Mouse (Mus musculus): ENCODE measurements around the gene Pacsin1. TPM values are rescaled to one million over a fixed set of nuclear protein-coding genes. Genes with fewer than 3 reads are reported as not detected.

The Pacsin1 gene
- polyA plus RNA-seq, 1 experiment from 2014 or later: 1.4 TPM

DNA sequence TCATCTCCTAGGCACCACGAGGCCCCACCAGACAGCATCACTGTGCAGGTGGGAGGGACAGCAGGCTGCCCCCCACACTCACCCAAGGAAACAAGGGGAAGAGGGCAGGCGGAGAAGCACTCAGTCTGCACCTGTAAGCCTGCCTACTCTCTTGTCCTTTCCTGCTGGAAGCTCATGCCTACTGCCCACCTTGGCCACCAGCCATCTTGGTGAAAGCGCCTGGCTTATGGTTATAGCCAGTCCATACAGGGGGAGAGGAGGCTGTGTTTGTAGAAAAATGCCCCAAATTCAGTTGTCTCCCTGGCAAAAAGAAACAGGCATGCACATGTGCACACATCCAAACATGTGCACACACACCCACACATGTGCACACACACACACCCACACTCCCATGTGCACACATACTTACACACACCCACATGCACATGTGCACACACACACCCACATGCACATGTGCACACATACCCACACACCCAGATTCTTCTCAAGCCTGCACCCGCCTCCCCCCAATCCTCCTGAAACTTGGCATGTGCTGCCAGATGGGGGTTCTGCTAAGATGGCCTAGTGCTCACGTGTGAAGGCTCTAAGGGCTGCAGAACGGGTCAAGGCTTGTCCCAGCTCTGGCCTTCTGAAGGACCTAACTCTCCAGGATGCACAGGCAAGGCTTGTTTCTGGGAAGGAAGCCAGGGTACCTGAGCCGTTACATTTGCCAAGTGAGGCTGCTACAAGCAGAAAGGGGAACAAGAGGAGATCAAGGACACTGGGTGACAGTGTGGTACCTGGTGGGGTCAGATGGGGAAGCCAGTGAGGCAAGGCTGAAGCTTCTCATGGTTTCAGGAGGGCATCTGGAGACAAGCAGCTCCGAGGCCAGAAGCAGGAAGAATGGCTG is 96.2 kb downstream of the Pacsin1 start:
- DNase-seq (ENCODE audit: low spot score): no peak
- no peaks in the 10 kb centered on the region for H3K27me3 ChIP-seq (ENCODE audit: control insufficient read depth, insufficient read depth, low read length)
- H3K27ac ChIP-seq (replicated peaks): no peak overlapping the region
- ATAC-seq (ENCODE audit: low FRiP score, low TSS enrichment): no peak
- H3K4me1 ChIP-seq (replicated peaks; ENCODE audit: control insufficient read depth, insufficient read depth): no peaks in the 10 kb centered on the region
- 77% methylated on average over 8 of the region's 8 CpGs for WGBS
- H3K9ac ChIP-seq (ENCODE audit: low read length): no peak overlapping the region
- TF ChIP-seq CTCF (IDR thresholded peaks at IDR 0.05; ENCODE audit: low read depth) (no peak), EP300 (optimal IDR thresholded peaks at IDR 0.05) (no peak)
- no peaks in the 10 kb centered on the region for H3K9me3 ChIP-seq (ENCODE audit: control insufficient read depth, low read length)
- H3K4me2 ChIP-seq (replicated peaks; ENCODE audit: low read depth): no peak overlapping the region
- no peaks in the 10 kb centered on the region for H3K36me3 ChIP-seq (ENCODE audit: control insufficient read depth, insufficient read depth, low read length)
- no peak overlapping the region for H3K4me3 ChIP-seq (ENCODE audit: low read depth, low read length)

GRCm38 (mm10) chr17:27760169-27760568 is 104.9 kb downstream of the Pacsin1 start:
- H3K4me1 ChIP-seq (replicated peaks; ENCODE audit: control insufficient read depth, insufficient read depth): no peaks in the 10 kb centered on the region; the same call in 1 of the 2 replicates
- TF ChIP-seq CTCF (IDR thresholded peaks at IDR 0.05; ENCODE audit: low read depth): no peak
- no peak for TF ChIP-seq EP300 (optimal IDR thresholded peaks at IDR 0.05)
- H3K4me3 ChIP-seq (ENCODE audit: low read depth, low read length): no peak overlapping the region
- H3K9me3 ChIP-seq (ENCODE audit: control insufficient read depth, low read length): no peaks in the 10 kb centered on the region
- peaks cover 7% of the 10 kb centered on the region for H3K36me3 ChIP-seq (ENCODE audit: control insufficient read depth, insufficient read depth, low read length)
- H3K9ac ChIP-seq (ENCODE audit: low read length): no peak overlapping the region
- DNase-seq (ENCODE audit: low spot score): peak; percentile 84
- no peak overlapping the region for H3K27ac ChIP-seq (replicated peaks)
- peak; percentile 55 for ATAC-seq (ENCODE audit: low FRiP score, low TSS enrichment)
- H3K4me2 ChIP-seq (replicated peaks; ENCODE audit: low read depth): no peak overlapping the region
- 58% methylated on average over 6 of the region's 6 CpGs for WGBS
- H3K27me3 ChIP-seq (ENCODE audit: control insufficient read depth, insufficient read depth, low read length): no peaks in the 10 kb centered on the region

Other genes starting within 250 kb of the Pacsin1 start
- gene Grm4, start 134.1 kb upstream of the Pacsin1 start, polyA plus RNA-seq (2015; fragmentation: Nextera tagmentation; extraction: Ambion mirVana): 0.16 TPM in 2 replicates
- 71.1 and 78.4 TPM in 2 replicates for gene Hmga1, start 99.0 kb upstream of the Pacsin1 start, polyA plus RNA-seq (2015; fragmentation: Nextera tagmentation; extraction: Ambion mirVana)
- 37.1 and 37.7 TPM in 2 replicates for gene AI413582, start 89.8 kb upstream of the Pacsin1 start, polyA plus RNA-seq (2015; fragmentation: Nextera tagmentation; extraction: Ambion mirVana)
- gene Nudt3, start 32.0 kb upstream of the Pacsin1 start, polyA plus RNA-seq (2015; fragmentation: Nextera tagmentation; extraction: Ambion mirVana): 40.6 and 43.9 TPM in 2 replicates
- not detected in 2 replicates for gene RPS10-NUDT3, start 20.3 kb upstream of the Pacsin1 start, polyA plus RNA-seq (2015; fragmentation: Nextera tagmentation; extraction: Ambion mirVana)
- 828 and 879 TPM in 2 replicates for gene Rps10, start 18.8 kb upstream of the Pacsin1 start, polyA plus RNA-seq (2015; fragmentation: Nextera tagmentation; extraction: Ambion mirVana)
- 28.0 and 29.7 TPM in 2 replicates for gene Spdef, start 73.4 kb downstream of the Pacsin1 start, polyA plus RNA-seq (2015; fragmentation: Nextera tagmentation; extraction: Ambion mirVana)
- gene D17Wsu92e, start 165.1 kb downstream of the Pacsin1 start, polyA plus RNA-seq (2015; fragmentation: Nextera tagmentation; extraction: Ambion mirVana): 23.3 and 25.4 TPM in 2 replicates
- gene Snrpc, start 182.6 kb downstream of the Pacsin1 start, polyA plus RNA-seq (2015; fragmentation: Nextera tagmentation; extraction: Ambion mirVana): 163 and 179 TPM in 2 replicates
- 1.3 and 1.4 TPM in 2 replicates for gene Uhrf1bp1, start 200.9 kb downstream of the Pacsin1 start, polyA plus RNA-seq (2015; fragmentation: Nextera tagmentation; extraction: Ambion mirVana)

Measured in stomach, postnatal 0 days (tissue).